Mouse (Mus musculus) liver, embryonic 15.5 days (tissue): ENCODE measurements around the gene Flt3. TPM values are rescaled to one million over a fixed set of nuclear protein-coding genes. Genes with fewer than 3 reads are reported as not detected.
A peak's percentile ranks its signal among the peaks of the same experiment; 100 is the strongest.

Experiments
- ATAC-seq: fragments of 200-750 bp; cut with Nextera tagmentation; 2 replicates; pipeline ENCODE4 v1.8.0; 2017; ENCODE audit warnings: moderate number of reproducible peaks, mild to moderate bottlenecking, moderate library complexity; ENCODE audit not compliant: insufficient read depth
- H3K27ac ChIP-seq: fragments of 300-500 bp; sonication (generic); replicated peaks from 2 replicates; pipeline ENCODE4 v1.5.1; 2015; ENCODE audit warnings: mild to moderate bottlenecking, inconsistent platforms
- H3K27me3 ChIP-seq: fragments of 300-500 bp; sonication (generic); 2 replicates; pipeline ENCODE4 v1.6.1; 2015; ENCODE audit warnings: mild to moderate bottlenecking, inconsistent platforms
- H3K36me3 ChIP-seq: fragments of 300-500 bp; sonication (generic); replicated peaks from 2 replicates; pipeline ENCODE4 v1.6.1; 2015; ENCODE audit warnings: moderate library complexity, mild to moderate bottlenecking, inconsistent platforms
- H3K4me1 ChIP-seq: fragments of 300-500 bp; sonication (generic); replicated peaks from 2 replicates; pipeline ENCODE4 v1.6.1; 2015; ENCODE audit warnings: inconsistent platforms
- H3K4me2 ChIP-seq: fragments of 300-500 bp; sonication (generic); 2 replicates; pipeline ENCODE4 v1.6.1; 2015; ENCODE audit warnings: moderate library complexity, mild to moderate bottlenecking, inconsistent platforms
- H3K4me3 ChIP-seq: fragments of 300-500 bp; sonication (generic); replicated peaks from 2 replicates; pipeline ENCODE4 v1.5.1; 2015; ENCODE audit warnings: mild to moderate bottlenecking, inconsistent platforms
- H3K9ac ChIP-seq: fragments of 300-500 bp; sonication (generic); 2 replicates; pipeline ENCODE4 v1.6.1; 2015; ENCODE audit warnings: moderate library complexity, mild to moderate bottlenecking, inconsistent platforms
- H3K9me3 ChIP-seq: fragments of 300-500 bp; sonication (generic); replicated peaks from 2 replicates; pipeline ENCODE4 v1.6.1; 2016; ENCODE audit warnings: inconsistent platforms
- WGBS: fragments of 180-500 bp; shearing (Covaris S2); methylation state at CpG from one replicate; pipeline ENCODE4 v1.1.7; 2015; ENCODE audit warnings: mixed read lengths; ENCODE audit not compliant: insufficient replicate concordance; 5-methylcytosine and 5-hydroxymethylcytosine counted together
- polyA plus RNA-seq: library from polyadenylated mRNA; unstranded; fragments of >200 nt; fragmentation: Nextera tagmentation; extraction: Ambion mirVana; gene quantifications from 2 replicates; pipeline ENCODE4 v1.2.1, GENCODE M21; 2015

Flt3 gene
- polyA plus RNA-seq, 1 experiment from 2014 or later, result 1.4 TPM

GRCm38 (mm10) chr5:147435224-147435623 lies 34.9 kb upstream of the Flt3 start:
- no peaks in the 10 kb centered on the region for H3K27me3 ChIP-seq
- peaks cover 72% of the 10 kb centered on the region for H3K4me1 ChIP-seq

GRCm38 (mm10) chr5:147432927-147433326 lies 32.6 kb upstream of the Flt3 start:
- peaks cover 73% of the 10 kb centered on the region for H3K4me1 ChIP-seq
- 57% methylated on average over 8 of the region's 8 CpGs for WGBS
- H3K4me3 ChIP-seq, result peak overlapping the region; percentile 50
- H3K9me3 ChIP-seq, result no peaks in the 10 kb centered on the region
- H3K4me2 ChIP-seq, result peak overlapping the region; percentile 85
- peaks cover 17% of the 10 kb centered on the region for H3K36me3 ChIP-seq
- H3K27me3 ChIP-seq, result no peaks in the 10 kb centered on the region
- peak overlapping the region; percentile 43; the same call in 1 of the 2 replicates for H3K9ac ChIP-seq
- ATAC-seq, result no peak
- peak overlapping the region; percentile 48; the same call in 1 of the 2 replicates for H3K27ac ChIP-seq

More at GRCm38 (mm10) chr5:147435224-147435623, 34.9 kb upstream of the Flt3 start:
- ATAC-seq, result no peak
- H3K9me3 ChIP-seq, result no peaks in the 10 kb centered on the region
- no peak overlapping the region for H3K9ac ChIP-seq
- WGBS, result 30% methylated on average over 4 of the region's 4 CpGs
- peaks cover 23% of the 10 kb centered on the region for H3K36me3 ChIP-seq
- peak overlapping the region; percentile 20; the same call in 1 of the 2 replicates for H3K4me2 ChIP-seq
- no peak overlapping the region for H3K4me3 ChIP-seq
- H3K27ac ChIP-seq, result 0 out of 2 replicates have a peak overlapping the region, but pooled peaks have one; percentile 38

DNA sequence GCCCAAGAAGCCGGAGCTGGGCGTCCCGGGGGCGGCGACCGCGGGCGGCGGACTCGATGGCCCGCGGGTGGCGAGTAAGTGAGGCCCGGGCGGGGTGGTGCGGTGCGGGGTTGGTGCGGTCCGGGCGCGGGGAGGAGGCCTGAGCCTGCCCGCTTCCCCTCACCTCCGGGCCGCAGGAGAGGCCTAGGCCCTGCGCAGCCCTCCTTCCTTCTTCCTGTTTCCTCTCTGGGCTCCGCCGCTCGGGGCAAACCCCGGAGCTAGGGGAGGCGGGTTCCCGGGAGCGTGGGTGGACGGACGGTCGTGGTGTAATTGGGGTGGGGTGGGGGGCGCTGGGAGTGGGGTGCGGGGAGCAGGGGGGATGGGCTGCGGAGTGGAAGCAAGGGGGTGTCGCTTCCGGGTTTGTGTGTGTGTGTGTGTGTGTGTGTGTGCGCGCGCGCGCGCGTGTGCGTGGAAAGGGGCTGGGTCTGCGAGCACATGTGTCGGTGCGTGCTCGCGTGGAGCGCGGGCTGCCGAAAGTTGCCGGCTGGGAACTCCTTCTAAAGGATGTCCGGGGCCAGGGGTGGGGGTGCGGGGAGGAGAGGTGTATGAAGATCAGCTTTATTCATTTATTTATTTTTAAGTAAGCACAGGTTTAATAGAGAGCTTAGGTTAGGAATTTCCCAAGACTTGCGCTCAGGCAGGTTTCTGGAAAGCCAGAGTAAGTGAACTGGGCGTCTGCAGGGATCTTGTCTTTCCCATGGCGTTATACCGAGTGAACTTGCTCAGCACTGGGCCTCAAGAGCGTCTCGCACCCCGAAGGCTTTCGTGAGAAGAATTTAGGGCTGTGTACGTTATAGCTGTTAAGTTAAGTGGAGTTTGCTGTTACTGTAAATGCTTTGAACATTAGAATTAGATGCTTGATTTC lies 30.9 kb upstream of the Flt3 start:
- Histone ChIP-seq H3K9ac (peak overlapping the region; percentile 98), H3K36me3 (peaks cover 17% of the 10 kb centered on the region), H3K27ac (peak overlapping the region; percentile 100), H3K4me3 (peak overlapping the region; percentile 100), H3K9me3 (no peaks in the 10 kb centered on the region), H3K4me2 (peak overlapping the region; percentile 85), H3K4me1 (peaks cover 59% of the 10 kb centered on the region), H3K27me3 (no peaks in the 10 kb centered on the region)
- WGBS, result under 1% methylated on average over 66 of the region's 68 CpGs
- ATAC-seq, result peak; percentile 51

DNA sequence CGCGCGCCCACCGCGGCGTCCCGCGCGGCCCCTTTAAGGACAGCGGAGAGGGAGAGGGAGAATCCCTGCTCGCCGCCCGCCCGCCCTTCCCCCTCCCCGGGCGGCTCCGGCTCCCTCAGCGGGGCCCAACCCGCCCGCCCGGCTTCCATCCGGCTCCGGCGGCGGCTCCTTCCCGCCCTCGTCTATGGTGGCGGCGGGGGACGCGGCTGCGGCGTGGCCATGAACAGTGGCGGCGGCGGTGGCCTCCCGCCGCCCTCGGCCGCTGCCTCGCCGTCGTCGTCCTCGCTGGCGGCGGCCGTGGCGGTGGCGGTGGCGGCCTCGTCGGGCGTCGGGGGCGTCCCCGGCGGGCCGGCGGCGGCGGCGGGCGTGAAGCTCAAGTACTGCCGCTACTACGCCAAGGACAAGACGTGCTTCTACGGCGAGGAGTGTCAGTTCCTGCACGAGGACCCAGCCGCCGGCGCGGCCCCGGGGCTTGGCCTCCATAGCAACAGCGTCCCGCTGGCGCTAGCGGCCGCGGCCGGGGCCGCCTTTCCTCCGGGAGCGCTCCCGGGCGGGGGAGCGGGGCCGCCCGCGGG lies 30.2 kb upstream of the Flt3 start:
- Histone ChIP-seq H3K27me3 (no peaks in the 10 kb centered on the region), H3K9me3 (no peaks in the 10 kb centered on the region), H3K4me2 (peak overlapping the region; percentile 85), H3K4me1 (peaks cover 59% of the 10 kb centered on the region), H3K4me3 (peak overlapping the region; percentile 100), H3K9ac (peak overlapping the region; percentile 98), H3K36me3 (peaks cover 13% of the 10 kb centered on the region), H3K27ac (peak overlapping the region; percentile 100)
- WGBS, result under 1% methylated on average over 74 of the region's 91 CpGs
- peak; percentile 89 for ATAC-seq

- Histone ChIP-seq H3K9me3 (no peaks in the 10 kb centered on the region), H3K27ac (peak within 1 kb of the TSS; percentile 100), H3K27me3 (no peaks in the 10 kb centered on the region), H3K9ac (peak within 1 kb of the TSS; percentile 98), H3K36me3 (peaks cover 6% of the 10 kb centered on the region; the same call in 1 of the 2 replicates), H3K4me1 (peaks cover 57% of the 10 kb centered on the region), H3K4me3 (peak within 1 kb of the TSS; percentile 100), H3K4me2 (peak within 1 kb of the TSS; percentile 85)
- WGBS, result under 1% methylated on average over 51 of the region's 51 CpGs
- peak; percentile 89 for ATAC-seq
These were observed 29.4 kb upstream of the Flt3 start, which contains the start of gene Pan3 for GRCm38 (mm10) chr5:147429535-147430305. Gene Pan3 (plus strand): TSS chr5:147430161.

- Histone ChIP-seq H3K9me3 (no peaks in the 10 kb centered on the region), H3K27ac (peak overlapping the region; percentile 48), H3K4me2 (no peak overlapping the region), H3K4me3 (no peak overlapping the region), H3K9ac (no peak overlapping the region), H3K27me3 (no peaks in the 10 kb centered on the region), H3K4me1 (peaks cover 29% of the 10 kb centered on the region), H3K36me3 (no peaks in the 10 kb centered on the region)
- ATAC-seq, result no peak
- 27% methylated on average over 4 of the region's 4 CpGs for WGBS
These were observed 25.9 kb upstream of the Flt3 start for GRCm38 (mm10) chr5:147426048-147426805.

GRCm38 (mm10) chr5:147423612-147424011 lies 23.3 kb upstream of the Flt3 start:
- Histone ChIP-seq H3K9me3 (no peaks in the 10 kb centered on the region), H3K9ac (no peak overlapping the region), H3K4me1 (peaks cover 18% of the 10 kb centered on the region), H3K4me2 (no peak overlapping the region), H3K36me3 (no peaks in the 10 kb centered on the region), H3K4me3 (no peak overlapping the region), H3K27me3 (no peaks in the 10 kb centered on the region), H3K27ac (no peak overlapping the region)
- 84% methylated on average over 6 of the region's 6 CpGs for WGBS
- no peak for ATAC-seq

- Histone ChIP-seq H3K4me2 (peak overlapping the region; percentile 56), H3K27ac (no peak overlapping the region), H3K9ac (no peak overlapping the region), H3K36me3 (no peaks in the 10 kb centered on the region), H3K4me1 (peaks cover 3% of the 10 kb centered on the region; the same call in 1 of the 2 replicates), H3K9me3 (no peaks in the 10 kb centered on the region), H3K4me3 (peak overlapping the region; percentile 21), H3K27me3 (no peaks in the 10 kb centered on the region)
- 4% methylated on average over 10 of the region's 10 CpGs for WGBS
- ATAC-seq, result peak; percentile 63
These were observed 18.3 kb upstream of the Flt3 start for GRCm38 (mm10) chr5:147418394-147419121.

- Histone ChIP-seq H3K27me3 (no peaks in the 10 kb centered on the region), H3K4me1 (peaks cover 3% of the 10 kb centered on the region; the same call in 1 of the 2 replicates), H3K9me3 (no peaks in the 10 kb centered on the region), H3K4me3 (no peak overlapping the region), H3K4me2 (no peak overlapping the region), H3K27ac (no peak overlapping the region), H3K9ac (no peak overlapping the region), H3K36me3 (no peaks in the 10 kb centered on the region)
- WGBS, result 33% methylated on average over 1 of the region's 1 CpGs
- ATAC-seq, result no peak
These were observed 17.7 kb upstream of the Flt3 start for GRCm38 (mm10) chr5:147417986-147418385.

- 63% methylated on average over 6 of the region's 6 CpGs for WGBS
- Histone ChIP-seq H3K36me3 (no peaks in the 10 kb centered on the region), H3K9me3 (no peaks in the 10 kb centered on the region), H3K27me3 (no peaks in the 10 kb centered on the region), H3K4me1 (no peaks in the 10 kb centered on the region), H3K27ac (no peak overlapping the region), H3K4me2 (no peak overlapping the region), H3K4me3 (no peak overlapping the region), H3K9ac (no peak overlapping the region)
- ATAC-seq, result no peak
These were observed 10.3 kb upstream of the Flt3 start for GRCm38 (mm10) chr5:147410585-147410984.
